Mouse (Mus musculus): ENCODE results near the gene Rnf157.
"Not testable (repeated sequence)": the region's sequence is repeated elsewhere in the genome, so short reads cannot be mapped to it uniquely, and the experiment has no call there.

Gene Rnf157

GRCm38 (mm10) chr11:116380767-116381166 is 32.1 kb downstream of the Rnf157 start:
- DNase-seq (ENCODE audit: low spot score): no peak

GRCm38 (mm10) chr11:116379530-116379929 is 33.3 kb downstream of the Rnf157 start:
- DNase-seq (ENCODE audit: low spot score): no peak

- DNase-seq (ENCODE audit: low spot score): no peak
These were observed 35.7 kb downstream of the Rnf157 start for GRCm38 (mm10) chr11:116376945-116377661.

- no peak for DNase-seq (ENCODE audit: low spot score)
These were observed 40.9 kb downstream of the Rnf157 start for GRCm38 (mm10) chr11:116371894-116372450.

GRCm38 (mm10) chr11:116369633-116370032 is 43.2 kb downstream of the Rnf157 start:
- no peak for DNase-seq (ENCODE audit: low spot score)

- DNase-seq (ENCODE audit: low spot score): no peak
These were observed 43.8 kb downstream of the Rnf157 start for GRCm38 (mm10) chr11:116369051-116369450.

- DNase-seq (ENCODE audit: low spot score): peak; percentile 78
These were observed 44.7 kb downstream of the Rnf157 start for GRCm38 (mm10) chr11:116368116-116368515.

GRCm38 (mm10) chr11:116366647-116367046 is 46.2 kb downstream of the Rnf157 start:
- DNase-seq (ENCODE audit: low spot score): no peak

- no peak for DNase-seq (ENCODE audit: low spot score)
These were observed 46.7 kb downstream of the Rnf157 start for GRCm38 (mm10) chr11:116366124-116366523.

- DNase-seq (ENCODE audit: low spot score): no peak
These were observed 47.4 kb downstream of the Rnf157 start for GRCm38 (mm10) chr11:116365432-116365831.

GRCm38 (mm10) chr11:116362015-116362414 is 50.8 kb downstream of the Rnf157 start:
- DNase-seq (ENCODE audit: low spot score): no peak

GRCm38 (mm10) chr11:116360915-116361314 is 51.9 kb downstream of the Rnf157 start:
- not testable (repeated sequence) for DNase-seq (ENCODE audit: low spot score)

- no peak for DNase-seq (ENCODE audit: low spot score)
These were observed 53.2 kb downstream of the Rnf157 start for GRCm38 (mm10) chr11:116359652-116360051.

- no peak for DNase-seq (ENCODE audit: low spot score)
These were observed 53.8 kb downstream of the Rnf157 start for GRCm38 (mm10) chr11:116358926-116359637.

GRCm38 (mm10) chr11:116354521-116354920 is 58.3 kb downstream of the Rnf157 start:
- DNase-seq (ENCODE audit: low spot score): no peak

- no peak for DNase-seq (ENCODE audit: low spot score)
These were observed 59.3 kb downstream of the Rnf157 start for GRCm38 (mm10) chr11:116353535-116353934.

GRCm38 (mm10) chr11:116351294-116351693 is 61.5 kb downstream of the Rnf157 start:
- no peak for DNase-seq (ENCODE audit: low spot score)

GRCm38 (mm10) chr11:116347955-116348354 is 64.9 kb downstream of the Rnf157 start:
- no peak for DNase-seq (ENCODE audit: low spot score)

- DNase-seq (ENCODE audit: low spot score): no peak
These were observed 65.8 kb downstream of the Rnf157 start for GRCm38 (mm10) chr11:116347012-116347411.

GRCm38 (mm10) chr11:116342069-116342791 is 70.6 kb downstream of the Rnf157 start:
- DNase-seq (ENCODE audit: low spot score): no peak

GRCm38 (mm10) chr11:116337531-116337930 is 75.3 kb downstream of the Rnf157 start:
- no peak for DNase-seq (ENCODE audit: low spot score)

GRCm38 (mm10) chr11:116337000-116337399 is 75.8 kb downstream of the Rnf157 start:
- DNase-seq (ENCODE audit: low spot score): no peak
